Mouse (Mus musculus): ENCODE results near the gene Msh2. TPM values are rescaled to one million over a fixed set of nuclear protein-coding genes. Genes with fewer than 3 reads are reported as not detected.

Msh2 gene
- polyA plus RNA-seq, 1 experiment from 2014 or later: 56.0 TPM

- DNase-seq: peak; percentile 14
- WGBS: 9% methylated on average over 32 of the region's 32 CpGs
- Histone ChIP-seq H3K4me1 (ENCODE audit: insufficient read depth) (no peaks in the 10 kb centered on the region), H3K4me3 (ENCODE audit: low read depth, low read length) (peak overlapping the region; percentile 61), H3K4me2 (peak overlapping the region; percentile 98), H3K9ac (peak overlapping the region; percentile 26), H3K36me3 (ENCODE audit: insufficient read depth) (no peaks in the 10 kb centered on the region), H3K9me3 (ENCODE audit: low read depth, low read length) (no peaks in the 10 kb centered on the region), H3K27me3 (ENCODE audit: insufficient read depth, low read length) (peaks cover 41% of the 10 kb centered on the region), H3K27ac (ENCODE audit: low read depth) (no peak overlapping the region)
- TF ChIP-seq CTCF (IDR thresholded peaks at IDR 0.05; ENCODE audit: low read depth): no peak
- ATAC-seq (ENCODE audit: insufficient read depth): no peak
These were observed 73.1 kb downstream of the Msh2 start for GRCm38 (mm10) chr17:87744985-87745925.

GRCm38 (mm10) chr17:87745926-87746888, 74.1 kb downstream of the Msh2 start:
- DNase-seq (peak; percentile 58), ATAC-seq (ENCODE audit: insufficient read depth) (peak; percentile 80)
- Histone ChIP-seq H3K27ac (ENCODE audit: low read depth) (no peak overlapping the region), H3K9me3 (ENCODE audit: low read depth, low read length) (no peaks in the 10 kb centered on the region), H3K9ac (peak overlapping the region; percentile 26), H3K4me1 (ENCODE audit: insufficient read depth) (no peaks in the 10 kb centered on the region), H3K4me3 (ENCODE audit: low read depth, low read length) (peak overlapping the region; percentile 61), H3K4me2 (peak overlapping the region; percentile 98), H3K27me3 (ENCODE audit: insufficient read depth, low read length) (peaks cover 41% of the 10 kb centered on the region), H3K36me3 (ENCODE audit: insufficient read depth) (no peaks in the 10 kb centered on the region)
- TF ChIP-seq CTCF (IDR thresholded peaks at IDR 0.05; ENCODE audit: low read depth): peak; percentile 28; the same call in 1 of the 2 replicates
- WGBS: under 1% methylated on average over 101 of the region's 101 CpGs

- no peak for TF ChIP-seq CTCF (IDR thresholded peaks at IDR 0.05; ENCODE audit: low read depth)
- 76% methylated on average over 4 of the region's 4 CpGs for WGBS
- Histone ChIP-seq H3K4me1 (ENCODE audit: insufficient read depth) (no peaks in the 10 kb centered on the region), H3K4me3 (ENCODE audit: low read depth, low read length) (no peak overlapping the region), H3K4me2 (no peak overlapping the region), H3K36me3 (ENCODE audit: insufficient read depth) (no peaks in the 10 kb centered on the region), H3K27ac (ENCODE audit: low read depth) (no peak overlapping the region), H3K27me3 (ENCODE audit: insufficient read depth, low read length) (no peaks in the 10 kb centered on the region), H3K9ac (no peak overlapping the region), H3K9me3 (ENCODE audit: low read depth, low read length) (no peaks in the 10 kb centered on the region)
- DNase-seq: no peak
- ATAC-seq (ENCODE audit: insufficient read depth): no peak
These were observed 88.2 kb downstream of the Msh2 start for GRCm38 (mm10) chr17:87760315-87760714.

- no peaks in the 10 kb centered on the region for H3K27me3 ChIP-seq (ENCODE audit: insufficient read depth, low read length)
- no peaks in the 10 kb centered on the region for H3K4me1 ChIP-seq (ENCODE audit: insufficient read depth)
- TF ChIP-seq CTCF (IDR thresholded peaks at IDR 0.05; ENCODE audit: low read depth): no peak
- H3K4me2 ChIP-seq: no peak overlapping the region
- no peak overlapping the region for H3K27ac ChIP-seq (ENCODE audit: low read depth)
- H3K9me3 ChIP-seq (ENCODE audit: low read depth, low read length): no peaks in the 10 kb centered on the region
- H3K4me3 ChIP-seq (ENCODE audit: low read depth, low read length): no peak overlapping the region
- DNase-seq (no peak), ATAC-seq (ENCODE audit: insufficient read depth) (no peak)
- no peaks in the 10 kb centered on the region for H3K36me3 ChIP-seq (ENCODE audit: insufficient read depth)
- WGBS: 47% methylated on average over 7 of the region's 7 CpGs
- no peak overlapping the region for H3K9ac ChIP-seq
These were observed 91.0 kb downstream of the Msh2 start for GRCm38 (mm10) chr17:87763146-87763545.

- no peaks in the 10 kb centered on the region for H3K9me3 ChIP-seq (ENCODE audit: low read depth, low read length)
- whole genome bisulfite sequencing: 88% methylated on average over 11 of the region's 11 CpGs
- H3K27me3 ChIP-seq (ENCODE audit: insufficient read depth, low read length): no peaks in the 10 kb centered on the region
- TF ChIP-seq CTCF (IDR thresholded peaks at IDR 0.05; ENCODE audit: low read depth): no peak
- H3K9ac ChIP-seq: no peak overlapping the region
- no peak overlapping the region for H3K27ac ChIP-seq (ENCODE audit: low read depth)
- no peaks in the 10 kb centered on the region for H3K4me1 ChIP-seq (ENCODE audit: insufficient read depth)
- H3K4me2 ChIP-seq: no peak overlapping the region
- no peaks in the 10 kb centered on the region for H3K36me3 ChIP-seq (ENCODE audit: insufficient read depth)
- ATAC-seq (ENCODE audit: insufficient read depth) (no peak), DNase-seq (no peak)
- H3K4me3 ChIP-seq (ENCODE audit: low read depth, low read length): no peak overlapping the region
These were observed 92.9 kb downstream of the Msh2 start for GRCm38 (mm10) chr17:87765031-87765430.

- no peak overlapping the region for H3K9ac ChIP-seq
- no peak overlapping the region for H3K4me2 ChIP-seq
- H3K27ac ChIP-seq (ENCODE audit: low read depth): no peak overlapping the region
- H3K36me3 ChIP-seq (ENCODE audit: insufficient read depth): no peaks in the 10 kb centered on the region
- 77% methylated on average over 6 of the region's 6 CpGs for WGBS
- TF ChIP-seq CTCF (IDR thresholded peaks at IDR 0.05; ENCODE audit: low read depth): no peak
- H3K27me3 ChIP-seq (ENCODE audit: insufficient read depth, low read length): no peaks in the 10 kb centered on the region
- no peak overlapping the region for H3K4me3 ChIP-seq (ENCODE audit: low read depth, low read length)
- ATAC-seq (ENCODE audit: insufficient read depth) (no peak), DNase-seq (no peak)
- H3K9me3 ChIP-seq (ENCODE audit: low read depth, low read length): no peaks in the 10 kb centered on the region
- H3K4me1 ChIP-seq (ENCODE audit: insufficient read depth): no peaks in the 10 kb centered on the region
These were observed 94.8 kb downstream of the Msh2 start for GRCm38 (mm10) chr17:87766888-87767287.
